Mouse (Mus musculus) liver, embryonic 14.5 days (tissue): ENCODE data around the gene Bbs9. TPM values are rescaled to one million over a fixed set of nuclear protein-coding genes. Genes with fewer than 3 reads are reported as not detected.

Source experiments
- ATAC-seq: fragments of 200-750 bp; cut with Nextera tagmentation; 2 replicates; pipeline ENCODE4 v1.8.0; 2017; ENCODE audit warnings: moderate number of reproducible peaks, mild to moderate bottlenecking, moderate library complexity; ENCODE audit not compliant: insufficient read depth
- DNase-seq, 3 experiments: peaks; one replicate each; pipeline ENCODE4 v3.0.0-alpha.2; 2012 to 2013; ENCODE audit warnings: low read depth in 3 of 3, low spot score in 3 of 3
- H3K27ac ChIP-seq: fragments of 300-500 bp; sonication (generic); 2 replicates; pipeline ENCODE4 v1.5.1; 2014; ENCODE audit warnings: moderate library complexity, mild to moderate bottlenecking, control low read depth, inconsistent platforms
- H3K27me3 ChIP-seq: fragments of 300-500 bp; sonication (generic); 2 replicates; pipeline ENCODE4 v1.6.1; 2014; ENCODE audit warnings: mild to moderate bottlenecking, low read length, moderate library complexity; ENCODE audit not compliant: control insufficient read depth, insufficient read depth
- H3K36me3 ChIP-seq: fragments of 300-500 bp; sonication (generic); replicated peaks from 2 replicates; pipeline ENCODE4 v1.6.1; 2014; ENCODE audit warnings: low read depth; ENCODE audit not compliant: control insufficient read depth, insufficient read depth
- H3K4me1 ChIP-seq, 2 experiments: fragments of 200-500 bp in 1 of 2; fragments of 300-500 bp in 1 of 2; sonication (generic) in 1 of 2; replicated peaks; 2 replicates each; pipeline ENCODE4 v1.6.1; 2012 to 2014; ENCODE audit warnings: antibody characterized with exemption in 1 of 2, inconsistent platforms in 1 of 2, low read length in 1 of 2; ENCODE audit not compliant: control insufficient read depth in 2 of 2, insufficient read depth in 2 of 2
- H3K4me2 ChIP-seq: fragments of 300-500 bp; sonication (generic); 2 replicates; pipeline ENCODE4 v1.6.1; 2014; ENCODE audit warnings: low read depth, mild to moderate bottlenecking, control low read depth, moderate library complexity
- H3K4me3 ChIP-seq, 2 experiments: fragments of 200-500 bp in 1 of 2; fragments of 300-500 bp in 1 of 2; sonication (generic) in 1 of 2; 2 replicates each; pipeline ENCODE4 v1.5.1; 2012 to 2014; ENCODE audit warnings: low read depth in 2 of 2, low read length in 2 of 2, mild to moderate bottlenecking in 2 of 2, control low read depth in 1 of 2, inconsistent platforms in 1 of 2, moderate library complexity in 1 of 2; ENCODE audit not compliant: insufficient read depth in 1 of 2
- H3K9ac ChIP-seq: fragments of 300-500 bp; sonication (generic); replicated peaks from 2 replicates; pipeline ENCODE4 v1.6.1; 2014; ENCODE audit warnings: mild to moderate bottlenecking, control low read depth, moderate library complexity
- H3K9me3 ChIP-seq: fragments of 300-500 bp; sonication (generic); 2 replicates; pipeline ENCODE4 v1.6.1; 2016; ENCODE audit warnings: low read length, mixed read lengths; ENCODE audit not compliant: control insufficient read depth
- CTCF ChIP-seq: IDR thresholded peaks from 2 replicates; pipeline ENCODE4 v1.5.1; 2016; ENCODE audit warnings: antibody characterized with exemption, low read depth, control low read depth
- EP300 ChIP-seq: IDR thresholded peaks from 2 replicates; pipeline ENCODE4 v1.6.1; 2016; ENCODE audit warnings: antibody characterized with exemption, low read depth
- WGBS: fragments of 180-500 bp; shearing (Covaris S2); extraction: QIAGEN DNeasy Blood & Tissue Kit; methylation state at CpG from one replicate; pipeline ENCODE4 v1.1.7; 2014; ENCODE audit not compliant: insufficient replicate concordance; 5-methylcytosine and 5-hydroxymethylcytosine counted together
- polyA plus RNA-seq, 2 experiments: library from polyadenylated mRNA; depleted of rRNA in 1 of 2; stranded (reverse) in 1 of 2; unstranded in 1 of 2; fragments of >200 nt; fragmentation: Nextera tagmentation in 1 of 2; extraction: Ambion mirVana in 1 of 2; gene quantifications; 2 replicates each; pipeline versions ENCODE4 v1.2.1 to v1.2.3; 2012 to 2014

Gene Bbs9
- polyA plus RNA-seq, 2 experiments, result 2.2 to 2.3 TPM

GRCm38 (mm10) chr9:22870661-22871060 lies 395.1 kb downstream of the Bbs9 start:
- no peaks in the 10 kb centered on the region for H3K9me3 ChIP-seq
- TF ChIP-seq EP300 (no peak), CTCF (no peak)
- no peak overlapping the region for H3K4me2 ChIP-seq
- H3K4me1 ChIP-seq, result no peaks in the 10 kb centered on the region
- H3K4me3 ChIP-seq, result no peak overlapping the region
- H3K27ac ChIP-seq, result no peak overlapping the region
- H3K36me3 ChIP-seq, result no peaks in the 10 kb centered on the region
- no peaks in the 10 kb centered on the region for H3K27me3 ChIP-seq
- DNase-seq, result no peak
- WGBS, result 68% methylated on average over 3 of the region's 3 CpGs
- no peak for ATAC-seq
- H3K9ac ChIP-seq, result no peak overlapping the region

DNA sequence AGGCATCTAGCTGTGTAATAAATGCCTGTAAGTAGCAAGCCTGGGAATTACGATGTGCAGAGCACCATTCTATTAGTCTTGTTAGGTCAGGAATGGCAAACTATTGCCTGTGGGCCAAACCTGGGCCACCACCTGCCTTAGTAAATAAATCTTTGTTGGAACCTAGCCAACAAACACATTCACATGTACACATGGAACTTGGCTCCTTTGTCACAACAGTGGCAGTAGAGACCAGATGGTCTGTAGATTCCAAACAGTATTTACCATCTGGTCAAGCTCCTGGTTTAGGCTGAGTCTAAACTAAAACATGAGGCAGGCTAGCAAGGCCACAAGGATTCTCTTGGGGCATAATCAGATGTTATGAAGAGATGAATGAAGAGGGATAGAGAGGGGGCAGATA lies 399.7 kb downstream of the Bbs9 start:
- WGBS, result 63% methylated on average over 1 of the region's 1 CpGs
- Histone ChIP-seq H3K9ac (no peak overlapping the region), H3K4me1 (no peaks in the 10 kb centered on the region), H3K4me3 (no peak overlapping the region), H3K27ac (no peak overlapping the region), H3K36me3 (no peaks in the 10 kb centered on the region), H3K9me3 (no peaks in the 10 kb centered on the region), H3K4me2 (no peak overlapping the region), H3K27me3 (no peaks in the 10 kb centered on the region)
- no peak for ATAC-seq
- no peak for DNase-seq
- TF ChIP-seq EP300, result no peak
- TF ChIP-seq CTCF, result no peak

GRCm38 (mm10) chr9:22879266-22879665 lies 403.8 kb downstream of the Bbs9 start:
- H3K36me3 ChIP-seq, result no peaks in the 10 kb centered on the region
- H3K27me3 ChIP-seq, result no peaks in the 10 kb centered on the region
- no peak overlapping the region for H3K27ac ChIP-seq
- ATAC-seq (no peak), DNase-seq (no peak)
- H3K4me1 ChIP-seq, result no peaks in the 10 kb centered on the region
- H3K9me3 ChIP-seq, result no peaks in the 10 kb centered on the region
- WGBS, result 72% methylated on average over 3 of the region's 3 CpGs
- TF ChIP-seq CTCF, result no peak
- TF ChIP-seq EP300, result no peak
- no peak overlapping the region for H3K4me3 ChIP-seq
- H3K4me2 ChIP-seq, result no peak overlapping the region
- no peak overlapping the region for H3K9ac ChIP-seq

DNA sequence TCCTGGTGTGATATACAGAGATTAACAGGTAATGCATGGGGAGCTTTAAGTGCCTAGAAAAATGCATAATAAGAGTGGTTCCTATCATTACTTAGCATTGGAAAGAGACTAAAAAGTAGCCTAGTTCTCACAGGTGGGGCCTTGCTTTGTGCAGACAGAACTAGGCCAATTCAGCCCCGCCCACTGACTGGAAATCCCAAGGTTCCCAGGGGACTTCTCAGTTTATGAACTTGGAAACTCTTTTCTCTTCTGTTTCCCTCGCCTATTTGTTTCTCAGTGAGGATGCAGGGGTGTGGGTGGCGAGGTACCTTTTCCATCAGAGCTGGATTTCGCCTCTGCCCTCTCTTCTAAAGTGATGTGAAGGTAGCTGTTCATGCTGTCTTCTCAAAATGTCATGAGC lies 410.8 kb downstream of the Bbs9 start:
- no peak overlapping the region for H3K27ac ChIP-seq
- no peaks in the 10 kb centered on the region for H3K9me3 ChIP-seq
- H3K27me3 ChIP-seq, result no peaks in the 10 kb centered on the region
- 56% methylated on average over 4 of the region's 4 CpGs for WGBS
- no peak overlapping the region for H3K9ac ChIP-seq
- TF ChIP-seq CTCF (no peak), EP300 (no peak)
- no peaks in the 10 kb centered on the region for H3K36me3 ChIP-seq
- no peak overlapping the region for H3K4me2 ChIP-seq
- no peak overlapping the region for H3K4me3 ChIP-seq
- DNase-seq, result no peak
- H3K4me1 ChIP-seq, result no peaks in the 10 kb centered on the region
- no peak for ATAC-seq

DNA sequence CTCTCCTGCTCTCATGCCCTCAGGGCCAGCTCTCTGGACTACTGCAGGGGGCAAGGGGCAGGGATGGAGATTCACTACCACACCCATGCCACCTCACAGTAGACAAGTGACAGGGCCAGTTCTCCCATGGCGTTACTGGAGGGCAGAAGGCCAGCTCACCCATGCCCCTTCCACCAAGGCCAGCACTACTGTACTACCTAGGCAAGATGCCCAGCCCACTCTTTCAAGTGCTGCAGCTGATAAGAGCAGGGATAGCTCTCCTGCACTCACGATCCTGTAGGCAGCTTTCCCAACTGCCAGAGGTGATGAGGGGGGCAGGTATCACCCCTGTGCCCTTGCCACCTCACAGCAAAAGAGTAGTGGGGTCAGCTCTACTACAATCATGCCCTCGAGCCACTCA lies 429.9 kb downstream of the Bbs9 start:
- no peak for DNase-seq
- WGBS, result 46% methylated on average over 3 of the region's 3 CpGs

DNA sequence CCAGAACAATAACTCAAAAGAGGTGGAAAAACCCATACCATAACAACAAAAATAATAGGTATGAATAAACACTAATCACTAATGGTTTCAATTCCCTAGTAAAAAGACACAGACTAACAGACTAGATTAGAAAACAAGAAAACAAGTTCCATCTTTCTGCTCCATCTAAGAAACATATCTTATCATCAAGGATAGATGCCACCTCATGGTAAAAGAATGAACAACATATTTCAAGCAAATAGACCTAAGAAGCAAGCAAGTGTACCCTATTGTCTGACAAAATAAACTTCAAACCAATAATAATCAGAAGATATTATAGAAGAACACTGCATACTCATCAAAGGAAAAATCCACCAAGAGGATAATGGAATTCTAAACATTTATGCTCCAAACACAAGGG lies 441.3 kb downstream of the Bbs9 start:
- no peak for TF ChIP-seq EP300
- no peak for TF ChIP-seq CTCF
- no peak overlapping the region for H3K4me3 ChIP-seq
- no peaks in the 10 kb centered on the region for H3K36me3 ChIP-seq
- no peaks in the 10 kb centered on the region for H3K4me1 ChIP-seq
- H3K9ac ChIP-seq, result no peak overlapping the region
- no peak for DNase-seq
- H3K4me2 ChIP-seq, result no peak overlapping the region
- no peak overlapping the region for H3K27ac ChIP-seq
- H3K9me3 ChIP-seq, result no peaks in the 10 kb centered on the region
- H3K27me3 ChIP-seq, result no peaks in the 10 kb centered on the region
- no peak for ATAC-seq

More for the DNA sequence above, 429.9 kb downstream of the Bbs9 start:
- ATAC-seq, result no peak
- no peaks in the 10 kb centered on the region for H3K27me3 ChIP-seq
- no peak overlapping the region for H3K4me3 ChIP-seq
- no peak overlapping the region for H3K4me2 ChIP-seq
- H3K9me3 ChIP-seq, result no peaks in the 10 kb centered on the region
- no peak overlapping the region for H3K27ac ChIP-seq
- TF ChIP-seq EP300 (no peak), CTCF (no peak)
- H3K9ac ChIP-seq, result no peak overlapping the region
- no peaks in the 10 kb centered on the region for H3K4me1 ChIP-seq
- no peaks in the 10 kb centered on the region for H3K36me3 ChIP-seq
